Mouse (Mus musculus) spleen, adult 2 months (tissue): Measurements from ENCODE around the gene Gstp1. TPM values are rescaled to one million over a fixed set of nuclear protein-coding genes. Genes with fewer than 3 reads are reported as not detected.
"Not testable (repeated sequence)": the region's sequence is repeated elsewhere in the genome, so short reads cannot be mapped to it uniquely, and the experiment has no call there.

Source experiments
- DNase-seq, 2 experiments: peaks; one replicate each; pipeline versions ENCODE4 v3.0.0 to v3.0.0-alpha.2; 2012 to 2021; ENCODE audit warnings: low spot score in 2 of 2, low read depth in 1 of 2
- H3K27ac ChIP-seq: fragments of 200-500 bp; 2 replicates; pipeline ENCODE4 v1.5.1; 2012; ENCODE audit warnings: low read length, inconsistent platforms; ENCODE audit not compliant: insufficient read depth
- H3K27me3 ChIP-seq: fragments of 200-500 bp; 2 replicates; pipeline ENCODE4 v1.6.1; 2012; ENCODE audit warnings: mild to moderate bottlenecking, moderate library complexity, low read length, inconsistent platforms; ENCODE audit not compliant: control insufficient read depth, insufficient read depth
- H3K36me3 ChIP-seq: fragments of 200-500 bp; 2 replicates; pipeline ENCODE4 v1.6.1; 2012; ENCODE audit warnings: mild to moderate bottlenecking, low read length, inconsistent platforms; ENCODE audit not compliant: control insufficient read depth, insufficient read depth
- H3K4me1 ChIP-seq: fragments of 200-500 bp; 2 replicates; pipeline ENCODE4 v1.6.1; 2011; ENCODE audit warnings: inconsistent platforms; ENCODE audit not compliant: control insufficient read depth, insufficient read depth, insufficient read length
- H3K4me3 ChIP-seq: fragments of 200-500 bp; 2 replicates; pipeline ENCODE4 v1.5.1; 2011; ENCODE audit warnings: mild to moderate bottlenecking, inconsistent platforms; ENCODE audit not compliant: insufficient read depth, insufficient read length; ENCODE audit errors: extremely low read depth
- CTCF ChIP-seq: fragments of 200-500 bp; IDR thresholded peaks from 2 replicates; pipeline ENCODE4 v1.5.1; 2011; ENCODE audit warnings: mild to moderate bottlenecking, inconsistent platforms; ENCODE audit not compliant: insufficient read depth, insufficient read length, insufficient replicate concordance; ENCODE audit errors: extremely low read depth
- POLR2A ChIP-seq: fragments of 200-500 bp; IDR thresholded peaks from 2 replicates; pipeline ENCODE4 v1.6.1; 2011; ENCODE audit warnings: low read depth, low read length, inconsistent platforms
- WGBS: fragments of 180-500 bp; shearing (Covaris S2); methylation state at CpG from one replicate; pipeline ENCODE4 v1.1.7; 2018; 5-methylcytosine and 5-hydroxymethylcytosine counted together
- polyA plus RNA-seq: library from polyadenylated mRNA; depleted of rRNA; stranded (reverse); fragments of >200 nt; gene quantifications from 2 replicates; pipeline ENCODE4 v1.2.3, GENCODE M21; 2012

Gstp1 gene
- polyA plus RNA-seq, 1 experiment = 179 TPM

- WGBS = 70% methylated on average over 6 of the region's 6 CpGs
- Histone ChIP-seq H3K27ac (peak overlapping the region; percentile 42), H3K27me3 (no peaks in the 10 kb centered on the region), H3K4me3 (no peak overlapping the region; the same call in 1 of the 2 replicates), H3K4me1 (peaks cover 2% of the 10 kb centered on the region; the same call in 1 of the 2 replicates), H3K36me3 (no peaks in the 10 kb centered on the region)
- TF ChIP-seq POLR2A = no peak
- no peak for TF ChIP-seq CTCF
- DNase-seq = no peak
Observed at GRCm38 (mm10) chr19:4060899-4061465, 23.2 kb upstream of the Gstp1 start.

GRCm38 (mm10) chr19:4060044-4060898 lies 22.5 kb upstream of the Gstp1 start:
- H3K4me3 ChIP-seq, H3K4me1 ChIP-seq, DNase-seq, H3K27me3 ChIP-seq, H3K36me3 ChIP-seq: not testable (repeated sequence)
- H3K27ac ChIP-seq = peak overlapping the region; percentile 71; the same call in 1 of the 2 replicates
- WGBS = 86% methylated on average over 8 of the region's 8 CpGs

GRCm38 (mm10) chr19:4059069-4059740 lies 21.4 kb upstream of the Gstp1 start, which contains the start of gene Gstp3:
Gstp3 (minus strand) TSS chr19:4059569.
- no peak for DNase-seq
- H3K36me3 ChIP-seq = no peaks in the 10 kb centered on the region
- H3K27ac ChIP-seq = peak within 1 kb of the TSS; percentile 71
- TF ChIP-seq POLR2A (no peak), CTCF (no peak)
- peak within 1 kb of the TSS; percentile 35; the same call in 1 of the 2 replicates for H3K4me3 ChIP-seq
- WGBS = 35% methylated on average over 15 of the region's 15 CpGs
- H3K4me1 ChIP-seq = peaks cover 2% of the 10 kb centered on the region; the same call in 1 of the 2 replicates
- H3K27me3 ChIP-seq = no peaks in the 10 kb centered on the region

GRCm38 (mm10) chr19:4058581-4058980 lies 20.8 kb upstream of the Gstp1 start:
- TF ChIP-seq POLR2A = no peak
- TF ChIP-seq CTCF = no peak

GRCm38 (mm10) chr19:4057962-4058361 lies 20.2 kb upstream of the Gstp1 start:
- TF ChIP-seq CTCF (no peak), POLR2A (no peak)
- no peak for DNase-seq
- no peaks in the 10 kb centered on the region for H3K27me3 ChIP-seq
- WGBS = 98% methylated on average over 7 of the region's 7 CpGs
- peaks cover 2% of the 10 kb centered on the region; the same call in 1 of the 2 replicates for H3K4me1 ChIP-seq
- H3K4me3 ChIP-seq = no peak overlapping the region
- H3K36me3 ChIP-seq = no peaks in the 10 kb centered on the region
- no peak overlapping the region for H3K27ac ChIP-seq

More at GRCm38 (mm10) chr19:4058581-4058980, 20.8 kb upstream of the Gstp1 start:
- Histone ChIP-seq H3K4me1 (peaks cover 2% of the 10 kb centered on the region; the same call in 1 of the 2 replicates), H3K27ac (peak overlapping the region; percentile 71), H3K36me3 (no peaks in the 10 kb centered on the region), H3K4me3 (peak overlapping the region; percentile 35; the same call in 1 of the 2 replicates), H3K27me3 (no peaks in the 10 kb centered on the region)
- 88% methylated on average over 5 of the region's 5 CpGs for WGBS
- no peak for DNase-seq

- DNase-seq = no peak
- Histone ChIP-seq H3K4me1 (peaks cover 2% of the 10 kb centered on the region; the same call in 1 of the 2 replicates), H3K36me3 (no peaks in the 10 kb centered on the region), H3K27ac (no peak overlapping the region), H3K27me3 (no peaks in the 10 kb centered on the region), H3K4me3 (no peak overlapping the region)
- TF ChIP-seq CTCF = no peak
- no peak for TF ChIP-seq POLR2A
- 92% methylated on average over 13 of the region's 13 CpGs for WGBS
Observed at GRCm38 (mm10) chr19:4057389-4057788, 19.6 kb upstream of the Gstp1 start.

GRCm38 (mm10) chr19:4056727-4057126 lies 18.9 kb upstream of the Gstp1 start:
- TF ChIP-seq CTCF (no peak), POLR2A (no peak)
- H3K36me3 ChIP-seq = no peaks in the 10 kb centered on the region
- WGBS = 74% methylated on average over 4 of the region's 4 CpGs
- H3K4me1 ChIP-seq = peaks cover 2% of the 10 kb centered on the region; the same call in 1 of the 2 replicates
- no peak overlapping the region for H3K4me3 ChIP-seq
- H3K27ac ChIP-seq = no peak overlapping the region
- no peaks in the 10 kb centered on the region for H3K27me3 ChIP-seq
- DNase-seq = no peak
